Mouse (Mus musculus) gastrocnemius, postnatal 25 days (tissue): ENCODE results near the gene Macrod2. TPM values are rescaled to one million over a fixed set of nuclear protein-coding genes. Genes with fewer than 3 reads are reported as not detected.
"Not testable (repeated sequence)": the region's sequence is repeated elsewhere in the genome, so short reads cannot be mapped to it uniquely, and the experiment has no call there.

ENCODE experiments used
- DNase-seq: peaks from one replicate; pipeline ENCODE4 v3.0.0; 2022
- total RNA-seq, 2 experiments: library from RNA; stranded (reverse); gene quantifications; 1 replicate in 1 of 2; 2 replicates in 1 of 2; pipeline ENCODE4 v1.2.3; 2021

The Macrod2 gene
- total RNA-seq, 2 experiments from 2014 or later, result 12.7 to 17.0 TPM

- no peak for DNase-seq
Observed at GRCm38 (mm10) chr2:140703377-140703776, 308.3 kb downstream of the Macrod2 start.

DNA sequence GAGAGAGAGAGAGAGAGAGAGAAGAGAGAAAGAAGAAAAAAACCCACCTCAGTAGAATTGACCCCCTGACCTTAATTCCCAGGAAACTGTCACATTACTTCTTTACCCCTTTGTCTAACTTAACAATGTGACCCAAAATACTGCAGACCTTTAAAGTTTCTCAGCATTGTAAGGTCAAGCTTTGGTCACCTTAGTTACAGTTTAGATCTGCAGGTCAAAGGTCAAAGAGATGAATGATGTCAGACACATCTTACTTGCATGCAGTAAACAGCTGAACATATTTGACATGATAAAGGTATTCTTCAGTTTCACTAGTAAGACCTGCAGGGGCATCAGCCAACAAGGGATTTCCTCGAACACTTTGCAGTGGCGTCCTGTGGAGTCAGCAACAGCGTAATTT lies 309.0 kb downstream of the Macrod2 start:
- DNase-seq, result no peak

- DNase-seq, result no peak
Observed at GRCm38 (mm10) chr2:140705278-140705677, 310.2 kb downstream of the Macrod2 start.

DNA sequence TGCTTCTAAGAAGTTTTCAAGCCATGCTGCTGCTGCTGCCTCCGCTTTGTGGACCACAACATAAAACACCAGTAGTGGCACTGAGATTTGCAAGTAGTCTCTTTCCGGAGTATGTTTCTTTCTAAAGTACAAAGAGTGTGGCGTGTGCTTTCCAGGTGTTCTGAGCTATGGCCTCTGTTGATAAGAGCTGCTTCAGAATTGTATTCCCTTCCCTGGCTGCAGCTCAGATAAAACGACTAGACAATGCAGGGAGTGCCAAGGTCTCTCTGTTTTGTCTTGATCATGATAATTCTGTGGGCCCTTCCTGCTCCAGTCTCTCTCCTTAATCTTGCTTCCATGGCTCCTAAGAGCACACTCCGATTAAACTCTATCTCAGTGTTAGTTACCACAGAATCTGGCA lies 312.4 kb downstream of the Macrod2 start:
- no peak for DNase-seq

DNA sequence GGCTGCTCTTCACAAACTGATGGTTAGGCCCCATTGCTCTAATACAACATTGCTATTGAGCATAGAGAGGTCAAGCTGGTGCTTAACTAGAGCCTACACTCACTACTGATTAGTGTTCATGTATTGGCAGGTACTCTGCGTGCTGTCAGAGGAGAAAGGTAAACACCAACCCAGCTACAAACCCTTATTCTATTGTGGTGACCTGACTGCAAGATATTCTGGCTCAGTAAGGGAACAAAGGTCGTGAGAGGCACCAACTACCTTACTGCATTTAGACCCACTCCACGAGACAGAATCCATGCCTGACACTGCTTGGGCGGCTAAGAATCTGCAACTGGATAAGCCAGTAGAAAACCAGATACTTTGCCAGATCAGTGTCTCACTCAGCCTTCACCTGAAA lies 320.7 kb downstream of the Macrod2 start:
- DNase-seq, result no peak

DNA sequence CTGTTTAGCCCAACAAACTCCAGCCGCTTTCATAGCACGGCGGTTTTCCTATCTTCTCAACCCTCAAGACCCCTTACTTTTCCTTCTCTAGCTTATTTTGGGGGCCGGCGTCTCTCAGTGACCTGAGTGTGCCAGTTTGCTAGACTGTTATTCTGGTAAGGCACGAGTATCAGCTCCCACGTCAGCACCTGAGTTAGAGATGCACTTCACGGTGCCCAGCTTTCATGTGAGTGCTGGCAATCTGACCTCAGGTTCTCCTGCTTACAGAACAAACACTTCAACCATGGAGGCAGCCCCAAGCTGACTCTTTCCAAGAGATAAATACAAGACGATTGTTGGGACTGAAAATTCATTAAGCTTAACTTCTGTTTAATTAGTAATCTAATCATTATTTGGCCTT lies 322.3 kb downstream of the Macrod2 start:
- no peak for DNase-seq

GRCm38 (mm10) chr2:140732616-140733183 lies 337.6 kb downstream of the Macrod2 start:
- no peak for DNase-seq

DNA sequence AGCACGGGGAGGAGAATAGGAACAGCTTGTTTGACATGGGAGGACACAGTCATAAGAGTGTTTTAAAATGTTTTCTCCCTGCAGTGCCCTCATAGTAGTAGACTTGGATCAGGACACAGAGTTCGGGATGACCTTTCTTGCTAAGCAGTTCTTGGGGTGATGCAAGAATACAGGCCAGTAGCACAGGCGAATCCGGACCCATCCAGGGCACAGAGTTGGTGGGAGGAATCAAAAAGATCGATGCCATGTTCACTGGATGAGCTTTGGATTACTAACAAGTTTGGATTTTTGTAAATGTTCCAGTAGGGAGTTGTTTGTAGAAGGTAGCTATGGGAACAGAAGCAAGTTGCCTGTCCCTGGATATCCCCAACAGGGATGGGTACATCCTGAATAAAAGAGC lies 345.4 kb downstream of the Macrod2 start:
- no peak for DNase-seq

GRCm38 (mm10) chr2:140742954-140743353 lies 347.8 kb downstream of the Macrod2 start:
- not testable (repeated sequence) for DNase-seq

- DNase-seq, result no peak
Observed at GRCm38 (mm10) chr2:140758881-140759280, 363.8 kb downstream of the Macrod2 start.

- DNase-seq, result no peak
Observed at GRCm38 (mm10) chr2:140759732-140760131, 364.6 kb downstream of the Macrod2 start.

GRCm38 (mm10) chr2:140760137-140760536 lies 365.0 kb downstream of the Macrod2 start:
- DNase-seq, result no peak

DNA sequence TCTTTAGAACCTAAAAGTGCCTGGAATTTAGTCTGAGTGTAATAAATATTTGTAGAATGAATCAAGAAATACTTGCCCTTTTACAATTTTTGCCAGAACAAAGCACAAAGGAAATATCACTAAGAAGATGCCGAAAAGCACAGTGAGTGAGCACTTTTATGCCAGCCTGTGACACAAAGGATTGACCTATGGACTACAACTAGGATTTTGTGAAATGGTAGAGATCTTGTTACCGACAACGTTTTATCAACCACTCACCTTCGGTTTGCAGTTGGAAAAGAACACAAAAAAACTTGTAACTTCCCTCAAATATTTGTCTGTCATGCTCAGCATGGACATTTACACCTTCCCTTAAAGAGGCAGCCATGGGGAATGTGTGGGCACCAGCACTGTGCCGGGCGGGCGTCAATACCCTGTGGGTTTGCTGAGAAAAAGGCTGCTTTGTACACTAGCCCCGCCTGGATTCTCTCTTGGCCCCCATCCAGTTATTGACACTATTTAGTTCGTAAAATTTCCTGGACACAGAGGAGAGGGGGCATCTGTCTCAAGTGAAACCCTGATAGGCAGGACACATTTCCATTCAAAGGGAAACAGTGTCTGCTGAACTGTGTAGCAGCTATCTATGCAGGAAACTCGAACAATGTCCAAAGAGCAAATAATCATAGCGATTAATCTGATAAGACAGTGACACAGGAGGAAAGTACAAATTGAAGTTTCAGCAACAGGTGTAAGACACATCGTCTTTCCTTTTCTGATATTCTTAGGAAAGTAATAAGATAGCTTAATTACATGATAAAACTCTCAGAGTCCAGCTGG lies 368.2 kb downstream of the Macrod2 start:
- DNase-seq, result no peak

DNA sequence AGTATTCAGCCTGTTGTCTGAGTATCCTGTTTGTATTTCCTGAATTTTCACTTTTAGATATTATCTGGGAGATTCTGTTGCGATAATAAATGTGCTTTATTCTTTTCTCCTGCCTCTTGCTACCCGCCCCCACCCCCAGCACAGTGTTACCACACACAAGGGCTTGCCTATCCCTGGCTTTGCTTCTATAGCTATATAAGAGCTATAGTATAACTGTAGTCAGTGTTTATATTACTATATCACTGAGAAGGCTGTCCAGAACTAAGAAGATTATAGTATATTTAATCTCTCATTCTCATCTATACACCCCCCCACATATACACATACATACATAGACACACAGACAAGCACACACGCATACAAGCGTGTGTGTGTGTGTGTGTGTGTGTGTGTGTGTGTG lies 374.4 kb downstream of the Macrod2 start:
- no peak for DNase-seq

DNA sequence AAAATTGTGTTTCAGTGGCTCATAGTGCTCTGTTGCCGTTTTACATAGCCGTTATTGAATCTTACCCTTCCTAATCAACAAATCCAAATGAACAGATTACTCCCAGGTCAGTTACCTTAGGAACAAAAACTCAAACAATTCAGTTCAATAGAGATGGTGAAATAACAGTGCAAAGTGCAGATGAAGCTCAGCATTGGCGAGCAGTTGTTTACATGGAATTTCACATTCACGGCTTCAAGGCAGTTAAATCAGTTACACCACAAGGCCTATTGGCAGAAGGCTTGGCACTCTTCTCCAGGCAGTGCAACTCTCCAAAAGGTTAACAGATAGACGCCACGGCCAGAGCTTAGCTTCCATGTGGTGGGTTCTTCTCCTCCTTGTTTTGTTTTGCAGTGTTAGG lies 377.7 kb downstream of the Macrod2 start:
- no peak for DNase-seq

- no peak for DNase-seq
Observed at GRCm38 (mm10) chr2:140773456-140773855, 378.3 kb downstream of the Macrod2 start.

GRCm38 (mm10) chr2:140774808-140775370 lies 379.8 kb downstream of the Macrod2 start:
- DNase-seq, result no peak

GRCm38 (mm10) chr2:140775448-140776101 lies 380.5 kb downstream of the Macrod2 start:
- no peak for DNase-seq

GRCm38 (mm10) chr2:140778212-140778611 lies 383.1 kb downstream of the Macrod2 start:
- DNase-seq, result no peak

GRCm38 (mm10) chr2:140783041-140783440 lies 387.9 kb downstream of the Macrod2 start:
- DNase-seq, result no peak

DNA sequence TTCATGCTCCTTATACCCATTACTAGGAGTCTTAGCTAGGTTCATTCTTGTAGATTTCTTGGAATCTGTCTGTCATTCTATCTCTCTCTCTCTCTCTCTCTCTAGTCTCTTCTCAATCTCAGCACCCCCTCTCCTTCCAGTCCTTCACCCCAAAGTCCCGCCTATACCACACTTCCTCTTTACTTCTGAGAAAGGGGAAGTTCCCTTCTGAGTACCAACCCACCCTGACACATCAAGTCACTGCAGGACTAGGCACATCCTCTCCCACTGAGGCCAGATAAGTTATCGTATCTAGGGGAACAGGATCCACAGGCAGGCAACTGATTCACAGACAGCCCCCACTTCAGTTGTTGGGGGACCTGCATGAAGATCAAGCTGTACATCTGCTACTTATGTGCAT lies 389.5 kb downstream of the Macrod2 start:
- no peak for DNase-seq

DNA sequence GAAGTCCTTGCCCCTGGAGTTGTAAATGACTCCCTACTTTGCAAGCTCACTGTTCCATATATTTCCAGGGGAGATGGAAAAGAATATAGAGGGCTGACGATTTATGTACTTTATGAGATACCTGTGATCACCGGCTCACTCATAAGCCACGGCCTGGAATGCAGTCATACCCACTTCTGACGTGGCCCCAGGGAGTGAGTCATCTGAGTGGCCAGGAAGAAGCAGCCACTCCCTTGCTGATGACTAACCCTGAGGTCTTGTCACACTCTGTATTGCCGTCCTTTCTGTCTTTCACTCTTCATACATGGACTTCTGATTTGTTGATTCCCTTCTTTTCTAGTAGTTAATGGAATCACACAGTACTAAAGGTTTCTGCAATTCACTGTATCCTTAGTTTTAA lies 395.3 kb downstream of the Macrod2 start:
- DNase-seq, result no peak
